Mouse (Mus musculus) spleen, adult 18-20 months (tissue): ENCODE data around the gene Pnpla5.
"Not testable (repeated sequence)": the region's sequence is repeated elsewhere in the genome, so short reads cannot be mapped to it uniquely, and the experiment has no call there.

Experiments
- DNase-seq, 2 experiments: peaks; one replicate each; pipeline ENCODE4 v3.0.0; 2022; ENCODE audit warnings: mixed read lengths in 2 of 2

Gene Pnpla5

GRCm38 (mm10) chr15:84116466-84116865 lies 6.5 kb downstream of the Pnpla5 start:
- DNase-seq, result no peak

- DNase-seq, result no peak
Measured at GRCm38 (mm10) chr15:84115727-84116126, 7.2 kb downstream of the Pnpla5 start.

GRCm38 (mm10) chr15:84113873-84114272 lies 9.1 kb downstream of the Pnpla5 start:
- no peak for DNase-seq

- DNase-seq, result no peak
Measured at GRCm38 (mm10) chr15:84108899-84109298, 14.1 kb downstream of the Pnpla5 start.

GRCm38 (mm10) chr15:84105924-84106500 lies 17.0 kb downstream of the Pnpla5 start:
- no peak for DNase-seq

- no peak for DNase-seq
Measured at GRCm38 (mm10) chr15:84105105-84105923, 17.7 kb downstream of the Pnpla5 start, which contains the start of gene Sult4a1. Sult4a1 (minus strand) TSS chr15:84105754.

- no peak for DNase-seq
Measured at GRCm38 (mm10) chr15:84104626-84105025, 18.3 kb downstream of the Pnpla5 start.

- DNase-seq, result not testable (repeated sequence)
Measured at GRCm38 (mm10) chr15:84097536-84097935, 25.4 kb downstream of the Pnpla5 start.

GRCm38 (mm10) chr15:84096051-84096450 lies 26.9 kb downstream of the Pnpla5 start:
- DNase-seq, result no peak

- DNase-seq, result no peak
Measured at GRCm38 (mm10) chr15:84094921-84095320, 28.1 kb downstream of the Pnpla5 start.

GRCm38 (mm10) chr15:84086775-84087174 lies 36.2 kb downstream of the Pnpla5 start:
- DNase-seq, result no peak

GRCm38 (mm10) chr15:84086364-84086763 lies 36.6 kb downstream of the Pnpla5 start:
- DNase-seq, result no peak

- no peak for DNase-seq
Measured at GRCm38 (mm10) chr15:84080069-84080468, 42.9 kb downstream of the Pnpla5 start.

- no peak for DNase-seq
Measured at GRCm38 (mm10) chr15:84079519-84079918, 43.5 kb downstream of the Pnpla5 start.

GRCm38 (mm10) chr15:84078667-84079066 lies 44.3 kb downstream of the Pnpla5 start:
- no peak for DNase-seq

- DNase-seq, result no peak
Measured at GRCm38 (mm10) chr15:84077151-84077550, 45.8 kb downstream of the Pnpla5 start.

- DNase-seq, result no peak
Measured at GRCm38 (mm10) chr15:84074705-84075185, 48.2 kb downstream of the Pnpla5 start.

- peak in 1 of 2 experiments; percentile 51 for DNase-seq
Measured at GRCm38 (mm10) chr15:84073911-84074704, 48.9 kb downstream of the Pnpla5 start.

GRCm38 (mm10) chr15:84073058-84073457 lies 49.9 kb downstream of the Pnpla5 start:
- no peak for DNase-seq

GRCm38 (mm10) chr15:84072226-84072625 lies 50.7 kb downstream of the Pnpla5 start:
- DNase-seq, result peak in 1 of 2 experiments; percentile 40

- no peak for DNase-seq
Measured at GRCm38 (mm10) chr15:84070116-84070676, 52.8 kb downstream of the Pnpla5 start.

GRCm38 (mm10) chr15:84069455-84070050 lies 53.4 kb downstream of the Pnpla5 start:
- no peak for DNase-seq
